Mouse (Mus musculus) olfactory bulb, adult 2 months (tissue): ENCODE data around the gene Epha3.

ENCODE experiments used
- CTCF ChIP-seq: fragments of 200-500 bp; IDR thresholded peaks from 2 replicates; pipeline ENCODE4 v1.5.1; 2012; ENCODE audit warnings: low read depth, mild to moderate bottlenecking, low read length, moderate library complexity; ENCODE audit not compliant: insufficient read depth
- POLR2A ChIP-seq: fragments of 200-500 bp; IDR thresholded peaks from 2 replicates; pipeline ENCODE4 v1.6.1; 2012; ENCODE audit warnings: mild to moderate bottlenecking, low read depth, low read length, moderate library complexity; ENCODE audit not compliant: insufficient read depth

- no peak for TF ChIP-seq POLR2A
- TF ChIP-seq CTCF, result no peak
Observed at GRCm38 (mm10) chr16:63633748-63634166, 230.2 kb downstream of the Epha3 start.
